Mouse (Mus musculus): ENCODE results near the gene Scaf8.

- TF ChIP-seq CTCF (IDR thresholded peaks at IDR 0.05; ENCODE audit: control insufficient read depth, insufficient read depth, low read length) (no peak), POLR2A (IDR thresholded peaks at IDR 0.05; ENCODE audit: borderline replicate concordance, control insufficient read depth, low read depth, low read length) (no peak)
Observed at GRCm38 (mm10) chr17:3214852-3215251, 100.1 kb downstream of the Scaf8 start.
